Mouse (Mus musculus) bone marrow, adult 2 months (tissue): ENCODE data around the gene Bahcc1. TPM values are rescaled to one million over a fixed set of nuclear protein-coding genes. Genes with fewer than 3 reads are reported as not detected.

Experiments
- H3K27ac ChIP-seq: fragments of 200-500 bp; 2 replicates; pipeline ENCODE4 v1.5.1; 2012; ENCODE audit warnings: low read depth, mild to moderate bottlenecking, control low read depth, inconsistent platforms, low read length; ENCODE audit not compliant: control insufficient read depth, poor library complexity, insufficient read depth
- H3K4me1 ChIP-seq: fragments of 200-500 bp; 2 replicates; pipeline ENCODE4 v1.6.1; 2011; ENCODE audit warnings: low read length; ENCODE audit not compliant: control insufficient read depth, insufficient read depth
- H3K4me3 ChIP-seq: fragments of 200-500 bp; replicated peaks from 2 replicates; pipeline ENCODE3; 2011; ENCODE audit warnings: mild to moderate bottlenecking, low read depth, low read length, control low read depth; ENCODE audit not compliant: control insufficient read depth
- CTCF ChIP-seq: fragments of 200-500 bp; IDR thresholded peaks from 2 replicates; pipeline ENCODE4 v1.5.1; 2011; ENCODE audit warnings: low read length, control low read depth; ENCODE audit not compliant: control insufficient read depth, insufficient read depth
- POLR2A ChIP-seq: fragments of 200-500 bp; IDR thresholded peaks from 2 replicates; pipeline ENCODE4 v1.6.1; 2011; ENCODE audit warnings: low read depth, mild to moderate bottlenecking, control low read depth, low read length, borderline replicate concordance; ENCODE audit not compliant: control insufficient read depth
- WGBS: fragments of 180-500 bp; shearing (Covaris S2); methylation state at CpG from one replicate; pipeline ENCODE4 v1.1.7; 2018; 5-methylcytosine and 5-hydroxymethylcytosine counted together
- polyA plus RNA-seq: library from polyadenylated mRNA; stranded (reverse); fragments of >200 nt; gene quantifications from 2 replicates; pipeline ENCODE4 v1.2.4, GENCODE M21; 2011; ENCODE audit warnings: low replicate concordance; ENCODE audit not compliant: missing spikeins, insufficient read depth, insufficient read length

The Bahcc1 gene
- polyA plus RNA-seq, 1 experiment = 5.8 TPM

- Histone ChIP-seq H3K4me3 (peak overlapping the region; percentile 63), H3K27ac (peak overlapping the region; percentile 40; the same call in 1 of the 2 replicates), H3K4me1 (no peaks in the 10 kb centered on the region; the same call in 1 of the 2 replicates)
- under 1% methylated on average over 58 of the region's 58 CpGs for WGBS
- TF ChIP-seq POLR2A (no peak), CTCF (no peak)
Observed at GRCm38 (mm10) chr11:120230841-120231370, 1.8 kb upstream of the Bahcc1 start.

- H3K4me3 ChIP-seq = peak overlapping the region; percentile 61
- no peak overlapping the region; the same call in 1 of the 2 replicates for H3K27ac ChIP-seq
- under 1% methylated on average over 27 of the region's 27 CpGs for WGBS
- no peaks in the 10 kb centered on the region; the same call in 1 of the 2 replicates for H3K4me1 ChIP-seq
- TF ChIP-seq POLR2A (no peak), CTCF (no peak)
Observed at GRCm38 (mm10) chr11:120231379-120231778, 1.4 kb upstream of the Bahcc1 start.

DNA sequence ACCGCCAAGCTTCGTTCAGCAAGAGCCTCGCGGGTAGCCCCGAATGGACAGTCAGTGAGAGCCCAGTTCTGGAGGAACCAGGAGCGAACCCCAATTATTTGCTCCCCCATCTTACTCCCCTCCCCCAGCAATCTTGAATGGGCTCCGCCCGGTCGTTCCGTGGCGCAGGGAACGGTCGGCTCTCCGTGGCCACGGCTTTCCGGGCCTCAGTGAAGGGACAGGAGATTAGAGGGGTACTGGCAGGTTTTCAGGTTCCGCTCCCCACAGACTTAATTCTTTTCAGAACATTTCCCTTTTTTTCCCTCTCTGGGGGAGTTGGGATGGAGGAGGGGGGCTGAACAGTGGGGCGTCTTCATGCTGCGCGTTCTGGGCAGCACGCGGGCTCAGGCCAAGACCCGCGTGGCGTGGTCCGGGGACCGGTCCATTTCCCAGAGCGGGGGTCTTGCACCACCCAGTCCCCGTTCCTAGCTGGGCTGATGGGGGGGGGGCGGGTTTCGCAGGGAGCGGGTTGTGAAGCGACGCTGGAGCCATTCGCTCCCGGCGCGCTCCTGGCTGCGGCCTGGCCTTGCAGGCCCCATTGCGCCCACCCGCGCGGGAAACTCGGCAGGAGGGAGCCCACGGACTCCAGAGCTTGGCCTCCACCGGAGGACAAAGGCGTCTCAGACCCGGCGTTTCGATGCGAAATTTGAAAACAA, 841 bp downstream of the Bahcc1 start:
- peak overlapping the region; percentile 46 for H3K4me3 ChIP-seq
- H3K4me1 ChIP-seq = no peaks in the 10 kb centered on the region; the same call in 1 of the 2 replicates
- no peak for TF ChIP-seq POLR2A
- no peak for TF ChIP-seq CTCF
- peak overlapping the region; percentile 13 for H3K27ac ChIP-seq
- under 1% methylated on average over 51 of the region's 51 CpGs for whole genome bisulfite sequencing

GRCm38 (mm10) chr11:120234136-120234775, 1.5 kb downstream of the Bahcc1 start:
- no peaks in the 10 kb centered on the region; the same call in 1 of the 2 replicates for H3K4me1 ChIP-seq
- TF ChIP-seq CTCF = no peak
- TF ChIP-seq POLR2A = no peak; the same call in 1 of the 2 replicates
- H3K27ac ChIP-seq = peak overlapping the region; percentile 13
- WGBS = under 1% methylated on average over 52 of the region's 52 CpGs
- H3K4me3 ChIP-seq = peak overlapping the region; percentile 27

DNA sequence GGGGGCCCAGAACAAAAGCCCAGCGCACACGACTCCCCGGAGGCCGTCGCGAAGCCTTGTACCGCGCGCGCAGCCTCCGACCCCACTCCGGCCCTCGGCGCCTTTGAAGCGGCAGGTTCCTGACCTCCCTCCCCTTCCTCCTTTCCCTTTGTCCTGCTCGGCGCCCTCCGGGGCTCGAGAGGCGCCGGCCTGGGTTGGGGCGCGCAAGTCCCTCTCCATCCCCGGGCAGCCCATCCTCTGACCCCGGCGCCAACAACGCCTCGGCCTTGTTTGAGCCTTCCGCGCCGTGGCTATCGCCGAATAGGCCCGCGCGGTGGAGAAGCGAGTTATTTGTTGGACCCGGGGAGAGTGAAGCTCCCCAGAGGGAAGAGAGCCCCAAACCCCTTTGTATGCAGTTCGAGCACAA, 2.0 kb downstream of the Bahcc1 start:
- under 1% methylated on average over 39 of the region's 39 CpGs for WGBS
- H3K4me3 ChIP-seq = peak overlapping the region; percentile 27
- peak overlapping the region; percentile 13 for H3K27ac ChIP-seq
- TF ChIP-seq POLR2A (no peak), CTCF (no peak)
- no peaks in the 10 kb centered on the region; the same call in 1 of the 2 replicates for H3K4me1 ChIP-seq

DNA sequence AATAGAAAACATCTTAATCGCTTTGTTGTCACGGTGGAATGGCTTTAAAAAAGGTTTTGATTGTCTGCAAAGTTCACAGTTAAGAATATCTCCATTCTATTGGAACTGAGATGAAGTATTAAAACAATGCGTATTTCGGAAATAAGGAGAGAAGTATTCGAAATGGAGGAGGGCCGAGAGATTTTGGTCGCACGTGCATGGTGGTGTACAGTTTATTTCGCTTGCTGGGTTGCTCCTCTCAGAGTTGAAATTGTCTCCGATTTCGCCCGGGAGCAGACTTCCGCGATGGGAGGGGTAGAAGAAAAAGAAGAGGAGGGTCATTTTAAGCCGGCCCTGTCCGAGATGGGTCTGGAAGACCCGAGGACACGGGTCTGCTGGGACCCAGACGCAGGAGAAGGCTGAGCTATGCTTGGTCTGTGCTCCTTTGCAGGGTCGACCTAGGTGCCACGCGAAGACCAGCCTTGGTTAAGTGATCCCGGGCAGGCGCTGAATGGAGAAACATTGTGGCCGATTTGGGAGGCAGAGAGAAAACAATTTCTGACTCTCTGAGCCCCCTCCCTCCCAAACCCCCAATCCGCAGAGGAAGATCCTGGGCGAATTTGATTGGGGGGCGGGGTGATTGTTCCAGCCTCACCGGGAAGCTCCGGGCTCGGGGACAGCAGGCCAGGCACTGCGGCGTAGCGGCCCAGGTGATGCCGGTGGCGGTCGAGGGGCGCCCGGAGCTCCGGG, 2.8 kb downstream of the Bahcc1 start:
- H3K4me1 ChIP-seq = no peaks in the 10 kb centered on the region; the same call in 1 of the 2 replicates
- under 1% methylated on average over 40 of the region's 40 CpGs for WGBS
- TF ChIP-seq CTCF = no peak
- TF ChIP-seq POLR2A = no peak
- H3K4me3 ChIP-seq = no peak overlapping the region
- H3K27ac ChIP-seq = no peak overlapping the region

DNA sequence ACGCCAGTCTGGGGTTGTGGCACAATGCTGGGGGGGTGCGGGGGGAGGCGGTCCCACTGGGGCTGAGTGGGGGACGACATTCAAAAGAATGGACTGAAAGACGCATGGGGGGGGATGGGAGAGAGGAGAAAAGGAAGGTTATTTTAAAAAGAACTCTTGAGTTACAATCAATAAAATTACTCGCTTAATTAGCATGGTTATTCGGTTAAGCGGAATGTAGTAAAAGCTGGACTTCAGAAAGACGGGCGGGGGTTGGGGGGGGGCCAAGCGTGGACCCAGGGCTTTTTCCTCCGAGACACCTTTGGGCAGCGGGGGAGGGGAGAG, 3.3 kb downstream of the Bahcc1 start:
- no peak for TF ChIP-seq CTCF
- Histone ChIP-seq H3K4me3 (peak overlapping the region; percentile 27), H3K4me1 (no peaks in the 10 kb centered on the region; the same call in 1 of the 2 replicates), H3K27ac (no peak overlapping the region; the same call in 1 of the 2 replicates)
- 1% methylated on average over 13 of the region's 13 CpGs for WGBS

DNA sequence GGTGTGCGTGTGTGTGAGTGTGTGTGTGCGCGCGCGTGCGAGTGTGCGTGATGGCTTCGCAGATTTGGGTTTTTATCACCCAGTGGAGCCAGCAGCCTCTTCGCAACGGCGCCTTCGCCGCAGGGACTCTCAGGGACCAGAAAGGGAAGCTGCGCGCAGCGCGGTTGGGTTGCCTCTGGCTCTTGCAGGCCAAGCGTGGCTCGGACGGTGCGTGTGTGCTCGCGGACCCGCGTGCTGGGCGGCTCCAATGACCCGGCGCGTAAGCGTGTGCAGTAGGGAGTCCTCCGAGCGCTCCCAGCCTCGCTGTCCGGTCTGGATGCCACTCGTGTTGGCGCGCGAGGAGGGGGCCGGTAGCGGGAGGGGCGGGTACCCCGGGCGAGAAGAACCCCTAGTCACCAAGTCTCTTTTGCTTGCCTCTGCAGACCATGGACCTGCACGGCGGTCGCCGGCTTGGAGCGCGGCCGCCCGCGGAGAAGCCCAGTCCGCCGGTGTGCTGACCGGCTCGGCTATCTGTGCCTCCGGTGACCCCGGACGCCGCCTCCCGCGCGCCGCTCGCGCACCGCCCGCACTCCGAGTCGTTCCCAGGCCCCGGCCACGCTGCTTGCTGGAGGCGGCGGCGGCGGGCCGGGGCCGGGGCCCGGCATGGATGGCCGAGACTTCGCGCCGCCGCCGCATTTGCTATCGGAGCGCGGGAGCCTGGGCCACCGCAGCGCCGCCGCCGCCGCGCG, 3.9 kb downstream of the Bahcc1 start:
- Histone ChIP-seq H3K4me1 (no peaks in the 10 kb centered on the region; the same call in 1 of the 2 replicates), H3K27ac (peak overlapping the region; percentile 53; the same call in 1 of the 2 replicates), H3K4me3 (peak overlapping the region; percentile 74)
- TF ChIP-seq POLR2A (no peak), CTCF (no peak)
- 1% methylated on average over 96 of the region's 96 CpGs for WGBS
